Mouse (Mus musculus) heart, postnatal 0 days (tissue): ENCODE measurements at regions not wholly inside any gene's neighbourhood (a gene's known extent, or its start where the extent isn't known, plus 50 kb on each side); places are given as distances from the start of the nearest gene placed in this dataset.

Source experiments
- ATAC-seq: fragments of 200-750 bp; cut with Nextera tagmentation; 2 replicates; pipeline ENCODE4 v1.8.0; 2017; ENCODE audit warnings: low read depth, moderate number of reproducible peaks, moderate library complexity; ENCODE audit not compliant: insufficient read depth
- DNase-seq: peaks from one replicate; pipeline ENCODE4 v3.0.0-alpha.2; 2016; ENCODE audit warnings: low spot score
- H3K27ac ChIP-seq: fragments of 300-500 bp; sonication (generic); 2 replicates; pipeline ENCODE4 v1.5.1; 2014; ENCODE audit warnings: low read depth, mild to moderate bottlenecking
- H3K27me3 ChIP-seq: fragments of 300-500 bp; sonication (generic); 2 replicates; pipeline ENCODE4 v1.6.1; 2014; ENCODE audit warnings: low read length, mixed read lengths; ENCODE audit not compliant: control insufficient read depth, insufficient read depth
- H3K36me3 ChIP-seq: fragments of 300-500 bp; sonication (generic); replicated peaks from 2 replicates; pipeline ENCODE4 v1.6.1; 2014; ENCODE audit warnings: low read length, mixed read lengths; ENCODE audit not compliant: control insufficient read depth, insufficient read depth
- H3K4me1 ChIP-seq: fragments of 300-500 bp; sonication (generic); 2 replicates; pipeline ENCODE4 v1.6.1; 2014; ENCODE audit warnings: antibody characterized with exemption; ENCODE audit not compliant: control insufficient read depth, insufficient read depth
- H3K4me2 ChIP-seq: fragments of 300-500 bp; sonication (generic); 2 replicates; pipeline ENCODE4 v1.6.1; 2014; ENCODE audit warnings: low read depth, mild to moderate bottlenecking, low read length, moderate library complexity
- H3K4me3 ChIP-seq: fragments of 300-500 bp; sonication (generic); 2 replicates; pipeline ENCODE4 v1.5.1; 2014; ENCODE audit warnings: low read depth, low read length
- H3K9ac ChIP-seq: fragments of 300-500 bp; sonication (generic); replicated peaks from 2 replicates; pipeline ENCODE4 v1.6.1; 2014; ENCODE audit warnings: low read depth, low read length, mixed read lengths
- H3K9me3 ChIP-seq: fragments of 300-500 bp; sonication (generic); replicated peaks from 2 replicates; pipeline ENCODE4 v1.6.1; 2016; ENCODE audit warnings: low read length; ENCODE audit not compliant: control insufficient read depth
- CTCF ChIP-seq: IDR thresholded peaks from 2 replicates; pipeline ENCODE4 v1.5.1; 2016; ENCODE audit warnings: antibody characterized with exemption, control low read depth, low read depth
- EP300 ChIP-seq: IDR thresholded peaks from 2 replicates; pipeline ENCODE4 v1.6.1; 2016; ENCODE audit warnings: antibody characterized with exemption, low read depth
- WGBS: fragments of 180-500 bp; shearing (Covaris S2); extraction: QIAGEN DNeasy Blood & Tissue Kit; methylation state at CpG from one replicate; pipeline ENCODE4 v1.1.7; 2014; 5-methylcytosine and 5-hydroxymethylcytosine counted together

- Histone ChIP-seq H3K4me1 (no peaks in the 10 kb centered on the region), H3K27me3 (no peaks in the 10 kb centered on the region), H3K4me3 (no peak overlapping the region), H3K36me3 (no peaks in the 10 kb centered on the region), H3K27ac (no peak overlapping the region), H3K9ac (no peak overlapping the region), H3K4me2 (no peak overlapping the region), H3K9me3 (no peaks in the 10 kb centered on the region)
- DNase-seq (no peak), ATAC-seq (no peak)
- TF ChIP-seq CTCF (no peak), EP300 (no peak)
- 83% methylated on average over 7 of the region's 7 CpGs for WGBS
Observed at GRCm38 (mm10) chr10:9164333-9164732, 278.5 kb upstream of the Sash1 start.

GRCm38 (mm10) chr10:9161597-9161996 is 275.7 kb upstream of the Sash1 start:
- Histone ChIP-seq H3K9ac (no peak overlapping the region), H3K4me1 (no peaks in the 10 kb centered on the region), H3K4me2 (no peak overlapping the region), H3K4me3 (no peak overlapping the region), H3K27ac (no peak overlapping the region), H3K9me3 (no peaks in the 10 kb centered on the region), H3K27me3 (no peaks in the 10 kb centered on the region), H3K36me3 (no peaks in the 10 kb centered on the region)
- ATAC-seq (no peak), DNase-seq (no peak)
- 88% methylated on average over 7 of the region's 7 CpGs for WGBS
- TF ChIP-seq CTCF (no peak), EP300 (no peak)

GRCm38 (mm10) chr10:9157299-9158215 is 271.7 kb upstream of the Sash1 start:
- Histone ChIP-seq H3K9me3 (no peaks in the 10 kb centered on the region), H3K4me1 (no peaks in the 10 kb centered on the region), H3K27ac (no peak overlapping the region), H3K27me3 (no peaks in the 10 kb centered on the region), H3K9ac (no peak overlapping the region), H3K36me3 (no peaks in the 10 kb centered on the region), H3K4me2 (no peak overlapping the region), H3K4me3 (no peak overlapping the region)
- no peak for ATAC-seq
- WGBS: 54% methylated on average over 10 of the region's 10 CpGs
- no peak for DNase-seq
- TF ChIP-seq EP300: no peak
- TF ChIP-seq CTCF: no peak

GRCm38 (mm10) chr10:9136099-9136498 is 250.2 kb upstream of the Sash1 start:
- WGBS: 58% methylated on average over 2 of the region's 2 CpGs
- Histone ChIP-seq H3K27me3 (no peaks in the 10 kb centered on the region), H3K36me3 (no peaks in the 10 kb centered on the region), H3K9me3 (no peaks in the 10 kb centered on the region), H3K9ac (no peak overlapping the region), H3K4me2 (no peak overlapping the region), H3K27ac (no peak overlapping the region), H3K4me1 (no peaks in the 10 kb centered on the region), H3K4me3 (no peak overlapping the region)
- ATAC-seq: no peak
- TF ChIP-seq CTCF: no peak
- TF ChIP-seq EP300: no peak
- DNase-seq: no peak

- no peaks in the 10 kb centered on the region for H3K4me1 ChIP-seq
- WGBS: 66% methylated on average over 9 of the region's 9 CpGs
- no peaks in the 10 kb centered on the region for H3K36me3 ChIP-seq
- no peak for ATAC-seq
- H3K27ac ChIP-seq: no peak overlapping the region
- TF ChIP-seq CTCF (no peak), EP300 (no peak)
- H3K4me2 ChIP-seq: no peak overlapping the region
- no peak for DNase-seq
- no peaks in the 10 kb centered on the region for H3K9me3 ChIP-seq
- no peak overlapping the region for H3K4me3 ChIP-seq
- no peak overlapping the region for H3K9ac ChIP-seq
- H3K27me3 ChIP-seq: no peaks in the 10 kb centered on the region
Observed at GRCm38 (mm10) chr10:9134293-9135021, 248.6 kb upstream of the Sash1 start.

- Histone ChIP-seq H3K9me3 (no peaks in the 10 kb centered on the region), H3K4me3 (no peak overlapping the region), H3K27me3 (no peaks in the 10 kb centered on the region), H3K36me3 (no peaks in the 10 kb centered on the region), H3K4me2 (no peak overlapping the region), H3K4me1 (no peaks in the 10 kb centered on the region), H3K9ac (no peak overlapping the region), H3K27ac (no peak overlapping the region)
- ATAC-seq (no peak), DNase-seq (no peak)
- TF ChIP-seq CTCF (no peak), EP300 (no peak)
- WGBS: 67% methylated on average over 2 of the region's 2 CpGs
Observed at GRCm38 (mm10) chr10:9130061-9130460, 244.2 kb upstream of the Sash1 start.
